Mouse (Mus musculus) kidney, postnatal 0 days (tissue): ENCODE measurements around the gene Slc50a1. TPM values are rescaled to one million over a fixed set of nuclear protein-coding genes. Genes with fewer than 3 reads are reported as not detected.

Experiments used
- ATAC-seq: fragments of 200-750 bp; cut with Nextera tagmentation; replicated peaks from 2 replicates; pipeline ENCODE4 v1.8.0; 2017; ENCODE audit warnings: low read depth, moderate number of reproducible peaks, moderate TSS enrichment, moderate library complexity; ENCODE audit not compliant: low FRiP score
- DNase-seq: peaks from one replicate; pipeline ENCODE4 v3.0.0-alpha.2; 2016; ENCODE audit warnings: low spot score
- H3K27ac ChIP-seq: fragments of 300-500 bp; sonication (generic); 2 replicates; pipeline ENCODE4 v1.5.1; 2014; ENCODE audit warnings: mild to moderate bottlenecking
- H3K27me3 ChIP-seq: fragments of 300-500 bp; sonication (generic); 2 replicates; pipeline ENCODE4 v1.6.1; 2014; ENCODE audit warnings: low read length, mixed read lengths; ENCODE audit not compliant: insufficient read depth
- H3K36me3 ChIP-seq: fragments of 300-500 bp; sonication (generic); 2 replicates; pipeline ENCODE4 v1.6.1; 2014; ENCODE audit warnings: low read length, mixed read lengths; ENCODE audit not compliant: insufficient read depth
- H3K4me1 ChIP-seq: fragments of 300-500 bp; sonication (generic); replicated peaks from 2 replicates; pipeline ENCODE4 v1.6.1; 2014; ENCODE audit warnings: antibody characterized with exemption, low read length, mixed read lengths; ENCODE audit not compliant: insufficient read depth
- H3K4me2 ChIP-seq: fragments of 300-500 bp; sonication (generic); 2 replicates; pipeline ENCODE4 v1.6.1; 2014; ENCODE audit warnings: mild to moderate bottlenecking, low read length, moderate library complexity, mixed read lengths
- H3K4me3 ChIP-seq: fragments of 300-500 bp; sonication (generic); replicated peaks from 2 replicates; pipeline ENCODE4 v1.5.1; 2014; ENCODE audit warnings: low read depth, low read length
- H3K9ac ChIP-seq: fragments of 300-500 bp; sonication (generic); 2 replicates; pipeline ENCODE4 v1.6.1; 2014; ENCODE audit warnings: low read depth, low read length
- H3K9me3 ChIP-seq: fragments of 300-500 bp; sonication (generic); replicated peaks from 2 replicates; pipeline ENCODE4 v1.6.1; 2016; ENCODE audit warnings: low read length, inconsistent platforms, mixed read lengths
- CTCF ChIP-seq: IDR thresholded peaks from 2 replicates; pipeline ENCODE4 v1.5.1; 2016; ENCODE audit warnings: antibody characterized with exemption, low read depth, mild to moderate bottlenecking, moderate library complexity
- whole genome bisulfite sequencing: fragments of 180-500 bp; shearing (Covaris S2); extraction: QIAGEN DNeasy Blood & Tissue Kit; methylation state at CpG from one replicate; pipeline ENCODE4 v1.1.7; 2014; 5-methylcytosine and 5-hydroxymethylcytosine counted together
- polyA plus RNA-seq: library from polyadenylated mRNA; unstranded; fragments of >200 nt; fragmentation: Nextera tagmentation; extraction: Ambion mirVana; gene quantifications from 2 replicates; pipeline ENCODE4 v1.2.1, GENCODE M21; 2015

Slc50a1 gene
- polyA plus RNA-seq, 1 experiment from 2014 or later = 82.2 TPM

GRCm38 (mm10) chr3:89266439-89266893 lies 3.9 kb downstream of the Slc50a1 start:
- TF ChIP-seq CTCF = no peak

GRCm38 (mm10) chr3:89262417-89262816 lies 8.0 kb downstream of the Slc50a1 start:
- H3K4me2 ChIP-seq = no peak overlapping the region
- H3K4me3 ChIP-seq = no peak overlapping the region
- 0 out of 2 replicates have a peak, but pooled peaks cover 5% of the 10 kb centered on the region for H3K4me1 ChIP-seq
- DNase-seq (peak; percentile 21), ATAC-seq (no peak)
- H3K27me3 ChIP-seq = no peaks in the 10 kb centered on the region
- peak overlapping the region; percentile 31; the same call in 1 of the 2 replicates for H3K27ac ChIP-seq
- no peak overlapping the region for H3K9ac ChIP-seq
- TF ChIP-seq CTCF = no peak
- H3K9me3 ChIP-seq = no peaks in the 10 kb centered on the region
- H3K36me3 ChIP-seq = no peaks in the 10 kb centered on the region
- 60% methylated on average over 10 of the region's 10 CpGs for WGBS

More at GRCm38 (mm10) chr3:89266439-89266893, 3.9 kb downstream of the Slc50a1 start:
- H3K4me3 ChIP-seq = peak overlapping the region; percentile 57
- no peaks in the 10 kb centered on the region for H3K9me3 ChIP-seq
- peak; percentile 76; the same call in 1 of the 2 replicates for ATAC-seq
- no peaks in the 10 kb centered on the region for H3K36me3 ChIP-seq
- H3K27ac ChIP-seq = peak overlapping the region; percentile 81
- no peaks in the 10 kb centered on the region for H3K27me3 ChIP-seq
- peak overlapping the region; percentile 79 for H3K9ac ChIP-seq
- under 1% methylated on average over 20 of the region's 20 CpGs for WGBS
- peak overlapping the region; percentile 96 for H3K4me2 ChIP-seq
- peaks cover 22% of the 10 kb centered on the region for H3K4me1 ChIP-seq
- peak; percentile 93 for DNase-seq

GRCm38 (mm10) chr3:89260211-89260610 lies 10.2 kb downstream of the Slc50a1 start:
- Histone ChIP-seq H3K36me3 (no peaks in the 10 kb centered on the region), H3K4me2 (no peak overlapping the region), H3K9me3 (no peaks in the 10 kb centered on the region), H3K4me1 (no peaks in the 10 kb centered on the region), H3K27ac (no peak overlapping the region), H3K4me3 (no peak overlapping the region), H3K27me3 (no peaks in the 10 kb centered on the region), H3K9ac (no peak overlapping the region)
- TF ChIP-seq CTCF = no peak
- no peak for ATAC-seq
- DNase-seq = no peak
- 76% methylated on average over 3 of the region's 3 CpGs for WGBS

- Histone ChIP-seq H3K27ac (no peak within 1 kb of the TSS), H3K4me1 (no peaks in the 10 kb centered on the region), H3K9ac (no peak within 1 kb of the TSS), H3K27me3 (no peaks in the 10 kb centered on the region), H3K36me3 (no peaks in the 10 kb centered on the region), H3K9me3 (no peaks in the 10 kb centered on the region), H3K4me3 (no peak within 1 kb of the TSS), H3K4me2 (no peak within 1 kb of the TSS)
- no peak for TF ChIP-seq CTCF
- 35% methylated on average over 7 of the region's 7 CpGs for WGBS
- no peak for ATAC-seq
- no peak for DNase-seq
These were observed 11.3 kb downstream of the Slc50a1 start, which contains the start of gene Dpm3 for GRCm38 (mm10) chr3:89259076-89259475. Dpm3 (plus strand) TSS chr3:89259358.

GRCm38 (mm10) chr3:89256177-89256576 lies 14.2 kb downstream of the Slc50a1 start:
- H3K4me3 ChIP-seq = no peak overlapping the region
- TF ChIP-seq CTCF = no peak
- no peaks in the 10 kb centered on the region for H3K27me3 ChIP-seq
- H3K9me3 ChIP-seq = no peaks in the 10 kb centered on the region
- 72% methylated on average over 5 of the region's 5 CpGs for WGBS
- H3K4me2 ChIP-seq = no peak overlapping the region
- H3K27ac ChIP-seq = no peak overlapping the region
- ATAC-seq (no peak), DNase-seq (no peak)
- H3K36me3 ChIP-seq = no peaks in the 10 kb centered on the region
- no peak overlapping the region for H3K9ac ChIP-seq
- peaks cover 7% of the 10 kb centered on the region for H3K4me1 ChIP-seq

GRCm38 (mm10) chr3:89254994-89255393 lies 15.4 kb downstream of the Slc50a1 start:
- no peak for DNase-seq

More at GRCm38 (mm10) chr3:89254994-89255393, 15.4 kb downstream of the Slc50a1 start:
- Histone ChIP-seq H3K9ac (no peak overlapping the region), H3K9me3 (no peaks in the 10 kb centered on the region), H3K4me3 (no peak overlapping the region), H3K4me2 (no peak overlapping the region), H3K27me3 (no peaks in the 10 kb centered on the region), H3K27ac (no peak overlapping the region), H3K36me3 (no peaks in the 10 kb centered on the region), H3K4me1 (peaks cover 14% of the 10 kb centered on the region)
- 92% methylated on average over 5 of the region's 5 CpGs for WGBS
- no peak for ATAC-seq
- TF ChIP-seq CTCF = no peak
